Mouse (Mus musculus): Measurements from ENCODE around the gene Tbx1.
A peak's percentile ranks its signal among the peaks of the same experiment; 100 is the strongest.

The Tbx1 gene

GRCm38 (mm10) chr16:18554721-18555120, 35.8 kb downstream of the Tbx1 start:
- ATAC-seq (ENCODE audit: low TSS enrichment), result no peak

DNA sequence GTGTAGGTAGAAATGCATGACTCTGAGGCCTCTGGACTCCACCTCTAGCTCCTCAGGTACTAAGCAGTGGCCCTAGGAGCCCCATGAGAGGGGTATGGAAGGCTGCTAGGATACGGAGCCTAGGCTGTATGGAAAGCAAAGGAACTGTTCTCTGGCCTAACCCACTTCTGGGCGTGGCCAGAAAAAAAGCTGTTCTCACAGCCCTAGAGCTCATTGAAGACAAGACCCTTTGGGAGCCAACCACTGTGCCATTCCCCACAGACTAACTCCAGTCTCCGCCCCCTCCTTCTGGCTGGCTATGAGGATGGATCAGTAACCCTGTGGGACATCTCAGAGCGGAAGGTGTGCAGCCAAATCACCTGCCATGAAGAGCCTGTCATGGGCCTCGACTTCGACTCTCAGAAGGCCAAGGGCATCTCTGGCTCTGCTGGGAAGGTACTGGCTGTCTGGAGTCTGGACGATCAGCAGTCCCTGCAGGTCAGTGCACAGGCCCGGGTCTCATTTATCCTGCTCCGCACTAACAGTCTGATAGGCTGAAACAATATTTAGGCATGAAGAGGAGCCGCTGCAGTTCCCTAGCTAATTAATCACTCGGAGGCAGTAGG, 38.3 kb downstream of the Tbx1 start:
- no peak for ATAC-seq (ENCODE audit: low TSS enrichment)

DNA sequence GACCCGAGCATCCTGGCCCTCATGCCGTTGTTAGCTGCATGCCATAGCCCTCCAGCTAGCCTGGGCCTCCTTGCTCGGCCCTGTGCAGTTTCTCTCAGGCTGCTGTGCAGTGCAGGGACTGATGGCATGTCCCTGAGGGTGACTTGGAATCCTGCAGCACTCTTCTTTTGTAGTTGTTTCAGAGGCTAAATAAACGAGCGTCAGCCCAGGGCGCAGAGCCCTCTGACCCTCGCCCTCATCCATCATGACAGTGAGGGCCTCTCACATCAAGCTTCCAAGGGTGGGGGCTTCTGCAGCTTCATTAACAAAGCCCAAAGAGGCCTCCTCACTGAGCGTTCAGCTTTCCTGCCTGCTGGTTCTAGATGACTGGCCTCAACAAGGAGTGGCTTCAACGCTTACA, 38.9 kb downstream of the Tbx1 start:
- no peak for ATAC-seq (ENCODE audit: low TSS enrichment)

DNA sequence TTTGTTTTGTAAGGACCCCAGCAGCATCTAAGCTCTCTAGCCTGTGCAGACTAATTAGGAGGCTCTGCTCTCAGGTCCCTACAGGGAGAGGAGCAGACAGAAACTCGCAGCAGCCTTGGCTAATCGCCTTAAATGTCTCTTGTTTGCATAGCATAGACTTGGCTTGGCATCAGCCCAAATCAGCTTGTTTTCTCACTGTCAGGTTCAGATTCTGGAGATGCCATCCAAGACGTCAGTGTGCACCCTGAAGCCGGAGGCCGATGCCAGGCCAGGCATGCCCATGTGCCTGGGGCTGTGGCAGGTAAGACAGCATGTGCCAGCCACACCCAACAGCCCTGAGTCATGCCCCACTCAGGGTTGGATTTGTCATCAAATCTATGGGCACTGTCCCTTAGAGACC, 42.6 kb downstream of the Tbx1 start:
- ATAC-seq (ENCODE audit: low TSS enrichment), result no peak

- ATAC-seq (ENCODE audit: low TSS enrichment), result peak; percentile 52
Observed at GRCm38 (mm10) chr16:18543151-18543829, 47.2 kb downstream of the Tbx1 start.

DNA sequence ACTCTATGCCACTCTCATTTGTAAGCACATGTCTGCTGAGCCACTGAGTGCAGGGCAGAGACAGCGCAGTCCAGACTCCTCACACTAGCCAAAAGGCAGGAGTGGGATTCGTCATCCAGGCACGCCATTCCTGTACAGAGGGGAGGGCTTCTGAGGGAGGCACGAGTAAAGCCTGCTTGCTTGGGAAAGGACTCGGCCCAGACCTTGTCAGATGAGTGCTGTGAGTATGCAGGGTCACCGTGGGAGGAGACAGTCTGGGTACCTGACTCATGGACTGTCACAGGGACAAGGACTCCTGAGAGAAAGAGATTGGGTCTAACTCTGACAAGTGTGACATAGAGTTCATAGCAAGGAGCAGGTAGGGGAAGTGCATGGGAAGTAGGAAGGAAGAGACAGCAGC, 51.2 kb downstream of the Tbx1 start:
- no peak for ATAC-seq (ENCODE audit: low TSS enrichment)

GRCm38 (mm10) chr16:18537407-18537990, 53.0 kb downstream of the Tbx1 start:
- ATAC-seq (ENCODE audit: low TSS enrichment), result no peak

DNA sequence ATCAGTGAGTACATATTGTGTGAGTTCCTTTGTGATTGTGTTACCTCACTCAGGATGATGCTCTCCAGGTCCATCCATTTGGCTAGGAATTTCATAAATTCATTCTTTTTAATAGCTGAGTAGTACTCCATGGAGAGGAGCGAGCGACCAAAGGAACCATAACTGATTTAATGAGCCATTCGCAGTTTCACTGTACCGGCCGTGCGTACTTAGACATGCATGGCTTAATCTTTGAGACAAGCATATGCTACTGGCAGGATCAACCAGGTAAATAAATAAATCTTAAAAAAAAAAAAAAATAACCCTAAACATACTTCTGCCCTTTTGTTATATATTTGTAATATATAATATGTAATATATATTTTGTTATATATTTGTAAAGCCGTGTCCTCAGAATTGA, 57.4 kb downstream of the Tbx1 start:
- peak; percentile 100 for ATAC-seq (ENCODE audit: low TSS enrichment)

All from frontal cortex, adult (tissue).